Mouse (Mus musculus) lung, postnatal 0 days (tissue): Measurements from ENCODE around the gene Fcna.

Experiments used
- CTCF ChIP-seq: IDR thresholded peaks from 2 replicates; pipeline ENCODE4 v1.5.1; 2016; ENCODE audit warnings: antibody characterized with exemption, mild to moderate bottlenecking
- EP300 ChIP-seq: IDR thresholded peaks from 2 replicates; pipeline ENCODE4 v1.6.1; 2016; ENCODE audit warnings: antibody characterized with exemption, mild to moderate bottlenecking, control low read depth

- TF ChIP-seq CTCF (no peak), EP300 (no peak)
These were observed 48.8 kb downstream of the Fcna start for GRCm38 (mm10) chr2:25578796-25579736.
